Mouse (Mus musculus): ENCODE data around the gene Sat2.
"Not testable (repeated sequence)": the region's sequence is repeated elsewhere in the genome, so short reads cannot be mapped to it uniquely, and the experiment has no call there.

Gene Sat2

GRCm38 (mm10) chr11:69600098-69600497, 21.7 kb upstream of the Sat2 start:
- in situ Hi-C loops (cut with MboI; ENCODE audit: low sequenced_read_pairs): no loop called here

- in situ Hi-C loops (cut with MboI; ENCODE audit: low sequenced_read_pairs): no loop called here
Observed at GRCm38 (mm10) chr11:69601768-69602167, 20.1 kb upstream of the Sat2 start.

- in situ Hi-C loops (cut with MboI; ENCODE audit: low sequenced_read_pairs): no loop called here
Observed at GRCm38 (mm10) chr11:69603516-69603915, 18.3 kb upstream of the Sat2 start.

DNA sequence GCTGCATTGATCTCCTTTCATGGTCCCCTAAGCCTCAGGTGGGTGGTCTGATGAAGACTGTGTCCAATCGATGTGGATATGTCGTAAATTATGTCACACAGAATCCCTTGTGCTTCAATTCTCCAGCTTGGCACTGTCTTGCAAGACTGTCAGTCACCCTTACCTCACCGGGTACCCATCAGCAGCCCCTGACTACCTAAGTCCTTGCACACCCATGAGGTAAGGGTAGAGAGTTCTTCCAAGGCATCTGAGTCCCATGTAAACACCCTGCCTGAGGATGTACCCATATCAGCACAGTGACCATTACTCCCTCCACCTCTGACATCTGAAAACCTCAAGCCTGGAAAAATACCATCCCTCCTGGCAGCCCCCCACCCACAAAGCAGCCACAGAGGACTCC, 17.5 kb upstream of the Sat2 start:
- in situ Hi-C loops (cut with MboI; ENCODE audit: low sequenced_read_pairs): no loop called here

DNA sequence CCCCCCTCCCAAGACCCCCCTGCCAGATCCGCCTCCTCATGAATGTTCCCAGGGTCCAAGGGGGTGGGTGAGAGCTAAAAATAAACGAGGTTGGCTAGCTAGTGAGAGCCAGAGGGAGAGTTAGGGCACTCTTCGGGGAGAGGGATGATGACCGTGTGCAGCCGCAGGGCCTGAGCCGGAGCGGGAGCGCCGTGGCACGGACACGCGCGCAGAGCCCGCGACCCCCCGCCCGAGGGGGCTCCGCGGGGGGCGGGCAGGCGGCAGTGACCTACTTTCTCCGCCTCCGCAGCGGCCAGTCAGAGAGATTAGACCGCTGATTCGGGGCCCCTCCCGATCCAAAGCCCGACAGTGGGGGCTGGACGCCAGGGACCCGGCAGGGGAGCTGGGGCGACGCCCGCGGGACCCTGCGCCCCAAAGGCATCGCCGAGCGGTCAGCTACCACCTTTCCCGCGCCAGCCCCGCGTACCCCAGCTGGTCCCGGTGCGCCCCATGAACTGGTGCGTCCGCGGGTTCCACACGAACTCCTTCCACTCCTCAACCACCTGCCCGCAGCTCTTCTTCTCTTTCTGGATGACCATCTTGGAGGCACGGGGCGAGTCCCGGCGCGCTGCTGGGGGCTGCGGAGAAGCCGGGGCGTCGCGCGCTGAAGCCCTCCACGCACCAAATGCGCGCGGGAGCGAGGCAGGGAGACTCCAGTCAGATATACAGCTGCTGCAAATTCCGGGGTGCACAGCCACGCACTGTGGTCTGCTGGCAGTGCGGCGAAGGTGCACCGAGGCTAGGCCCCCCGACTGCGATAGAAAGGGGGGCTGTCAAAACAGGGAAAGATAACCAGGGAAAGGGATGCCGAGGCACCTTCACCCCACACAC, 16.8 kb upstream of the Sat2 start:
- in situ Hi-C loops (cut with MboI; ENCODE audit: low sequenced_read_pairs): no loop called here

- in situ Hi-C loops (cut with MboI; ENCODE audit: low sequenced_read_pairs): no loop called here
Observed at GRCm38 (mm10) chr11:69605726-69606490, 15.9 kb upstream of the Sat2 start, which contains the start of gene Atp1b2. Gene Atp1b2, minus strand, starts transcription at chr11:69605942.

DNA sequence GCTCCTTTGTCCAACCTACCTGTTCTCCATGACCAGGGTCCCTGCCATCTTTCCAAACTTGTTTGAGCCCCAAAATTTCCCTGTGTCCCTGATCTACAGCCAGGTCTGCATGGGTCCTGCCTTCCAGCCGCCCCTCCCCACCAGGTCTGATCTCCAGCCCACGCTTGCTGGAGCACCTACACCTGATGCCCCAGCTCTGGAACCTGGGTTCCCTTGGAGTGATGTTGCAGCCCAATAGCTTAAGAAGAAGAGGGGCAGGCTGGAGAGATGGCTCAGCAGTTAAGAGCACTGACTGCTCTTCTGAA, 15.4 kb upstream of the Sat2 start:
- in situ Hi-C loops (cut with MboI; ENCODE audit: low sequenced_read_pairs): no loop called here

DNA sequence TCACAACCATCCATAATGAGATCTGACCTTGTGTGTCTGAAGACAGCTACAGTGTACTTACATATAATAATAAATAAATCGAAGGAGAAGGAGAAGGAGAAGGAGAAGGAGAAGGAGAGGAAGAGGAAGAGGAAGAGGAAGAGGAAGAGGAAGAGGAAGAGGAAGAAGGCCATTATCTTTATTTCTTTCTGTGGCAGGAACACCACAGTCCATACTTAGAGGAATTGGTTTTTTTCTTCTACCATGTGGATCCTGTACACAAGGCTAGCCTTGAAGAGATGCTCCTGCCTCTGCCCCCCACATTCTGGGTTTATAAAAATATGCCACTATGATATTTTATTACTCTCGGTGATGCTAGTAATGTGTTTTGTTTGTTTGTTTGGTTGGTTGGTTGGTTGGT, 15.0 kb upstream of the Sat2 start:
- in situ Hi-C loops (cut with MboI; ENCODE audit: low sequenced_read_pairs): no loop called here

- in situ Hi-C loops (cut with MboI; ENCODE audit: low sequenced_read_pairs): no loop called here
Observed at GRCm38 (mm10) chr11:69608525-69608924, 13.3 kb upstream of the Sat2 start.

GRCm38 (mm10) chr11:69609416-69609815, 12.4 kb upstream of the Sat2 start:
- in situ Hi-C loops (cut with MboI; ENCODE audit: low sequenced_read_pairs): no loop called here

DNA sequence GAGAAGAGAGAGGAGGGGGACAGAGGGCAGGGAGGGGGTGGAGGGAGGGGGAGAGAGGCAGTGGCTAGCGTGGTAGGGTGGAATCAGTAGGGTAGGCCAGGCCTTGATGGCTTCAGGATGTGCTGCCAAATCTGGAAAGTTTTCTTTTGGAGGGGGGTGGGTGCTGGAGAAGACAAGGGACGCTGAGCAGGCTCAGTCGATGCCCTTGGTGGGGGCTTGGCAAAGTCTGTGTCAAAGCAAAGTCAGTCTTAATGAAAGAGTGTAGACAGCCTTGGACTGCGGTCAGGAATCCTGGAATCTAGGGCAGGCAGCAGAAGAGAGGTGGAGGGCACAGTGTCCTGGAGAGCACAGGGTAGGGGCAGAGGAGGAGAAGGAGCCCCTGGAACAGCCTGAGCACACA, 10.9 kb upstream of the Sat2 start:
- in situ Hi-C loops (cut with MboI; ENCODE audit: low sequenced_read_pairs): no loop called here

DNA sequence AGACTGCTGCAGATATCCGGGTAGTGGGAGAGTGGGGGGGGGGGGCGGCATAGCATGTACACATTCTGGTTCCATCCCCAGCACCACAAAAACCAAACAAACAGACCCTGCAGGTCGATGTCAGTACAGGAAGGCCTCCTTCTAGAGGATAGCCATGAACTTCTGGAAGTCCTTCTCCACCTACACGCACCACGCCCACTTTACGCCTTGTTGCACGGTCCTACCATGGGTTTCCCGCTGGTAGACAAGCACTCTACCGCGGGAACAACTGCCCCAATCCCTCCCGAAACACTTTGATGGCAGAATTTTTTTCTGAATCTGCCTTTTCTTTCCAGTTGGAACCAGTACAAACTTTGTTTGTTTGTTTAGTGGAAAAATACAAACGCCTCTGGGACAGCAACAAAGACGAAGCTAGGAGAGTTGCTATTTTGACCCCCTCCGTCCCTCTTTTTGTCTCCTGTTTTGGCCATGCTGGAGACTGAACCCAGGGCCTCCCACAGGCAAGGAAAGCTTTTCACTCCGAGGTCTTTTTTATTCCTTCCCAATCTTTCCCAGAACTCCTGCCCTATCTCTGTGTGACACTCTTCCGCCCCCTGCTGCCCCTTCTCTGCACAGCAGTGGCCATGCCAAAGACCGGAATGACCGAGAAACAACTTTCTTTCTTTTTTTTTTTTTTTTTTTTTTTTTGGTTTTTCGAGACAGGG, 8.1 kb upstream of the Sat2 start:
- in situ Hi-C loops (cut with MboI; ENCODE audit: low sequenced_read_pairs): no loop called here

DNA sequence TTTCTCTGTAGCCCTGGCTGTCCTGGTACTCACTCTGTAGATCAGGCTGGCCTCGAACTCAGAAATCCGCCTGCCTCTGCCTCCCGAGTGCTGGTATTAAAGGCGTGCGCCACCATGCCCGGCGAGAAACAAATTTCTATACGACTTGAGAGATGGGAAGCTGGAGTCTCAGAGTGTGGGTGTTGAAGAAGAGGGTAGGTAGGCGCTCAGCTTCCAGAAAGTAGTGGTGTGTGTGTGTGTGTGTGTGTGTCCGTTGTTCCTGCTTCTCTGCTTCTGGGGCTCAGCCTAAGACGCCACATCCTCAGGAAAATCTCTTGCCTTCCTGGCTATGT, 7.6 kb upstream of the Sat2 start:
- in situ Hi-C loops (cut with MboI; ENCODE audit: low sequenced_read_pairs): not testable (repeated sequence)

GRCm38 (mm10) chr11:69616781-69617180, 5.0 kb upstream of the Sat2 start:
- in situ Hi-C loops (cut with MboI; ENCODE audit: low sequenced_read_pairs): no loop called here

DNA sequence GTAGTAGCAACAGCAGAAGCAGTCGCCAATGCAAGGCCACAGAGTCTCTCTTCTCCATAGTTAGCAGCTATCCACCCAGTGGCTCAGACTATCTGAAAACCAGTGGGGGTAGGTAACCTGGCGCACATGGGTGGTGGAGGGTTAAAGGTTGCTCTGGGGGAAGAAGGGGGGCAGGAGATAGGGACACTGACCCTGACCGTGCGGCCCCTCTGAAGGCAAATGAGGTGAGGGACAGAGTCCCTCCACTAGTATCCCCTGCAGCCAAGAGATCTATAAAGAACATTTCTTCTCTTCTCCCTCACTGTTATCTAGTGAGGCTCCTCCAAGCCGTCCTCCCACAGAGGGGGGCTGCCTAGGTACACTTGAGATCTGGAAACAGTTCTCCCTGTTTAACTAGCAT, 4.0 kb upstream of the Sat2 start, which contains the start of gene Shbg:
Shbg (minus strand) TSS at position 101 of the 400 bp plus-strand sequence.
- in situ Hi-C loops (cut with MboI; ENCODE audit: low sequenced_read_pairs): no loop called here

DNA sequence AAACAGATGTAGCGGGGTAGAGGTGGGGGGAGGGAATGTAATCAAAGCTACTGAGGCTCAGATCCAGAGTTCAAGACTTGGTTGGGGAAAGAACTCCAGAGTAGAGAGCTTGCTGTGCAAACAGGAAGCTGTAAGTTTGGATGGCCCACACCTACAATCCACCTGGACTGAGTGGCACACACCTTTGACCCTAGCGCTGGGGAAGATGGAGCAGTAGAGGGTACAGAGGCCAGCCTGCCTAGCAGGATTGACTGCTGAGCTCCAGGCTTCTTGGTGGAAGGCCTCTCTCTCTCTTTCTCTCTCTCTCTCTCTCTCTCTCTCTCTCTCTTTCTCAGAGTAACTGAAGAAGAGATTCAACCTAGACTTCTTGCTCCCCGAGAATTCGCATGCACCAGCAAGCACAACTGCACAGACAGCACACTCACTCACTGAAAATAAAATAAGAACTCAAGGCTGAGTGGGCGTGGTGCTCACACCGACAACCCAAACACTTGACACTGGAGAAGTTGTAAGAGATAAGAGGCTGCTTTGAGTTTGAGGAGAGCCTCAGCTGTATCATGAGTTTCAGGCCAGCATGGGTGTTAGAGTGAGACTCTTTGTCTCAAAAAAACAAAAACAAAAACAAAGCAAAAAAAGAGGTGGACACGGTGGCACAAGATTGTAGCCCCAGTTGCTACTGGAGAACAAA, 1.3 kb upstream of the Sat2 start:
- in situ Hi-C loops (cut with MboI; ENCODE audit: low sequenced_read_pairs): no loop called here

GRCm38 (mm10) chr11:69622406-69622805, 582 bp downstream of the Sat2 start:
- in situ Hi-C loops (cut with MboI; ENCODE audit: low sequenced_read_pairs): no loop called here

- in situ Hi-C loops (cut with MboI; ENCODE audit: low sequenced_read_pairs): no loop called here
Observed at GRCm38 (mm10) chr11:69623006-69623405, 1.2 kb downstream of the Sat2 start.

DNA sequence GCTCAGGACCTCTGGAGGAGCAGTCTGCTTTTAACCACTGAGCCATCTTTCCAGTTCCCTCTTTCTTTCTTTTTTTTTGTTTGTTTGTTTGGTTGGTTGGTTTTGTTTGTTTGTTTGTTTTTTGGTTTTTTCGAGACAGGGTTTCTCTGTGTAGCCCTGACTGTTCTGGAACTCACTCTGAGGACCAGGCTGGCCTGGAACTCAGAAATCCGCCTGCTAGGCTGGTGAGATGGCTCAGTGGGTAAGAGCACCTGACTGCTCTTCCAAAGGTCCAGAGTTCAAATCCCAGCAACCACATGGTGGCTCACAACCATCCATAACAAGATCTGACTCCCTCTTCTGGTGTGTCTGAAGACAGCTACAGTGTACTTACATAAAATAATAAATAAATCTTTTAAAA, 2.5 kb downstream of the Sat2 start:
- in situ Hi-C loops (cut with MboI; ENCODE audit: low sequenced_read_pairs): not testable (repeated sequence)

- in situ Hi-C loops (cut with MboI; ENCODE audit: low sequenced_read_pairs): no loop called here
Observed at GRCm38 (mm10) chr11:69628286-69628685, 6.5 kb downstream of the Sat2 start.

- in situ Hi-C loops (cut with MboI; ENCODE audit: low sequenced_read_pairs): no loop called here
Observed at GRCm38 (mm10) chr11:69629802-69630201, 8.0 kb downstream of the Sat2 start.
